Mouse (Mus musculus): ENCODE measurements around the gene Cdadc1.
A peak's percentile ranks its signal among the peaks of the same experiment; 100 is the strongest.

Gene Cdadc1

DNA sequence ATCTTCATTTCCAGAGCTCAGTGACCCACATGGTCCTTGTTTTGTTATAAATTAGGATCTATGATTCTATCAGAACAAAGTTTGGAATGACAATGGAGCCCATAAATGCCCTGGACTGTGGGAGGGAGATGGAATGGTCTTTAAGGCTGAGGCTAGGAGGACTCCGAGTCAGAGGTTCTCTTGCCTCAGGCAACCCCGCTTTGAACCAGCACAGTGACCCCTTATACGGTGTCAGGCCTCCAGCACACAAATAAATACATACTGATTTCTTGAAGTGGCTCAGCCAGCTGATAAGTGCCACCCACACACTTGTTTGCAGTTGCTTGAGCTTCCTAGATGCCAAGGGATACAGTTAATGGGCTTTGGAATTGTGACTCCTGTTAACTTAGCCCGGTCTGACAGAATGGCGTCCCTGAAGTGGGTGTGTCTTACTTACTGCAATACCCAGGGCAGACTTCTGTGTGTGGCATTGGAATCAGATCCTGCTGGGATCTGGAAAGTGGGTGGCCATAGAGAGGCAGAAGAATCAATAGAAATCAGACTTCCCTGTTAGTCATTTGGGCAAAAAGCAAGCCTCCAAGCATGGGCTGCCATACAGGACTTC, 35.6 kb upstream of the Cdadc1 start:
- Histone ChIP-seq H3K27me3 (ENCODE audit: insufficient read depth, low read length) (no peaks in the 10 kb centered on the region), H3K4me1 (replicated peaks; ENCODE audit: low read depth, low read length) (peaks cover 31% of the 10 kb centered on the region), H3K36me3 (ENCODE audit: insufficient read depth, low read length) (peaks cover 28% of the 10 kb centered on the region), H3K9me3 (ENCODE audit: low read length) (no peaks in the 10 kb centered on the region), H3K4me3 (replicated peaks; ENCODE audit: low read length) (no peak overlapping the region)
- TF ChIP-seq NANOG (IDR thresholded peaks at IDR 0.05; ENCODE audit: borderline replicate concordance, low read length), result no peak
- TF ChIP-seq POU5F1 (IDR thresholded peaks at IDR 0.05; ENCODE audit: borderline replicate concordance, low read length), result no peak
- no peak for TF ChIP-seq CTCF (conservative IDR thresholded peaks at IDR 0.05; ENCODE audit: low read length)

DNA sequence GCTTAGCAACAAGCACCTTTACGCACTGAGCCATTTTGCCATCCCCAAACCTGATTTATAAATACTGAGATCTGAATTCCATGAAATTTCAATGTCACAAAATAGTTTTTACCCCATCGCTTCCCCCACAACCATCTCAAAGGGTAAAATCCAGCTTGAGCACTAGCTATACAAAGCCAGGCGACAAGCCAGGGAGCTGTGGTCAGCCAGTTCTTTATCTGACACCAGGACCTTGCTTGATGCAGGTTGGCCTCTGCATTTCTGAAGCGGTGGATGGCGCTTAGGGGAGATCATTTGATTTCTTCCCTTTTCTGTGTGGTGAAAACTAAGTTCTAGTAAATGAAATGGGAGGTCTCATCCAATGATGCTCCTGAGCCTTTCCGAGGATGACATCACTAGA, 34.3 kb upstream of the Cdadc1 start:
- peaks cover 32% of the 10 kb centered on the region for H3K36me3 ChIP-seq (ENCODE audit: insufficient read depth, low read length)
- H3K9me3 ChIP-seq (ENCODE audit: low read length), result no peaks in the 10 kb centered on the region
- H3K27me3 ChIP-seq (ENCODE audit: insufficient read depth, low read length), result peaks cover 7% of the 10 kb centered on the region
- no peak for TF ChIP-seq NANOG (IDR thresholded peaks at IDR 0.05; ENCODE audit: borderline replicate concordance, low read length)
- no peak for TF ChIP-seq POU5F1 (IDR thresholded peaks at IDR 0.05; ENCODE audit: borderline replicate concordance, low read length)
- TF ChIP-seq CTCF (conservative IDR thresholded peaks at IDR 0.05; ENCODE audit: low read length), result no peak
- no peak overlapping the region for H3K4me3 ChIP-seq (replicated peaks; ENCODE audit: low read length)
- peaks cover 44% of the 10 kb centered on the region for H3K4me1 ChIP-seq (replicated peaks; ENCODE audit: low read depth, low read length)

DNA sequence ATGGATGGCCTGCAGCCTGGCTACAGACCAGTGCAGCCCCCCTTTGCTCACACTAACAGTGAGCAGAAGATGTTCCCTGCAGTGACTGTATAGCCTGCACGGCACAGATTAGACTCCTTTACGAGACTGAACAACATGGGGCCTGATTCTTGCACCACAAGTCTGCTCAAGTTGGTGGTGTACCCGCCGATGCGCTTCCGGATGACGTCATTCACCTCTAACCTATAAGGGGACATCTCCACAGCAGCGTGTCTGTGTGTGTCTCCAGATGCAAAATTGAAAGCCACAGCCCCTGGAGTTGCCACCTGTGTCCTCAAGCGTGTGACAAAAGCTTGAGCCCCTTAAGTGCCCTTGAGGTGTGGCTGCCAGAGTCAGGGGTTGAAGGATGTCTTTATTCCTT, 32.3 kb upstream of the Cdadc1 start:
- H3K4me1 ChIP-seq (replicated peaks; ENCODE audit: low read depth, low read length), result peaks cover 51% of the 10 kb centered on the region
- H3K9me3 ChIP-seq (ENCODE audit: low read length), result no peaks in the 10 kb centered on the region
- TF ChIP-seq NANOG (IDR thresholded peaks at IDR 0.05; ENCODE audit: borderline replicate concordance, low read length) (no peak), POU5F1 (IDR thresholded peaks at IDR 0.05; ENCODE audit: borderline replicate concordance, low read length) (no peak), CTCF (conservative IDR thresholded peaks at IDR 0.05; ENCODE audit: low read length) (no peak)
- H3K27me3 ChIP-seq (ENCODE audit: insufficient read depth, low read length), result peaks cover 21% of the 10 kb centered on the region
- peak overlapping the region; percentile 35 for H3K4me3 ChIP-seq (replicated peaks; ENCODE audit: low read length)
- peaks cover 32% of the 10 kb centered on the region for H3K36me3 ChIP-seq (ENCODE audit: insufficient read depth, low read length)

DNA sequence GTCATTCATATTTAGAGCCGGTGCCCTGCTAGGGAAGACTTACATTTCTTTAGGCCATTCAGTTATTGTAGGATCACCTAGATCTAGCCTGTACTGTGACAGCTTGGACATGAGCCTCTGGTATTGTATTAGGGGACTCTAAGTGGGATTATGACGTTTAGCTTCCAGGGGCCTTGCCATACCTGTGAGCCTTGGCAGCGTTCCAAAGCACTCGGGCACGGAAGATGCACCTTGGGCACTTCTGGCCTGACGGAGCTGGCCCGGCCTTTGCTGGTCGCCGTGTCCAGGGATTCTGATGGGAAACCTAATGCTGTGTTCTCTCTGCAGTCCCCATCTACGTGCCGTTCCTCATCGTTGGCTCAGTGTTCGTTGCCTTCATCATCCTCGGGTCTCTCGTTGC, 31.5 kb upstream of the Cdadc1 start:
- H3K27me3 ChIP-seq (ENCODE audit: insufficient read depth, low read length), result peaks cover 21% of the 10 kb centered on the region
- peak overlapping the region; percentile 35 for H3K4me3 ChIP-seq (replicated peaks; ENCODE audit: low read length)
- H3K9me3 ChIP-seq (ENCODE audit: low read length), result no peaks in the 10 kb centered on the region
- peaks cover 59% of the 10 kb centered on the region for H3K4me1 ChIP-seq (replicated peaks; ENCODE audit: low read depth, low read length)
- H3K36me3 ChIP-seq (ENCODE audit: insufficient read depth, low read length), result peaks cover 32% of the 10 kb centered on the region
- TF ChIP-seq CTCF (conservative IDR thresholded peaks at IDR 0.05; ENCODE audit: low read length) (no peak), POU5F1 (IDR thresholded peaks at IDR 0.05; ENCODE audit: borderline replicate concordance, low read length) (no peak), NANOG (IDR thresholded peaks at IDR 0.05; ENCODE audit: borderline replicate concordance, low read length) (no peak)

DNA sequence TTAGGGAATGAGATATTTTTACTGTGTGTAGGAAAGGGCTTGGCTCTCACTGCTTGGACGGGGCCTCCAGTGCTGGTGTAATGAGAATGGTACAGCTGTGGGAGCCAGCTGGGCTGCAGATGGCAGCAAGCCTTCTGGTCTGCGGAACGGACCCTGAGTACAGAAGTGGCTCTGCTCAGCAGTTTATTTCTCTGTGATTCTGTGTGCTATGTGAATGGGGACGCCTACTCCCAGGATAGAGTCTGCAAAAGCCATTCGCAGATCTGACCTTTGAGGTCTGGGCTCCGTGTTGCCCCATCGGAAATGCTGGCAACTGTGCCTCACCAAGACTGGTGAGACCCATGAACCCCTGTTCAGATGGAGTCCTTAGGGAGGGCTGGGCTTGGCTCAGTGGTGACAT, 30.1 kb upstream of the Cdadc1 start:
- TF ChIP-seq CTCF (conservative IDR thresholded peaks at IDR 0.05; ENCODE audit: low read length), result no peak
- no peak for TF ChIP-seq NANOG (IDR thresholded peaks at IDR 0.05; ENCODE audit: borderline replicate concordance, low read length)
- no peak for TF ChIP-seq POU5F1 (IDR thresholded peaks at IDR 0.05; ENCODE audit: borderline replicate concordance, low read length)
- Histone ChIP-seq H3K9me3 (ENCODE audit: low read length) (no peaks in the 10 kb centered on the region), H3K4me1 (replicated peaks; ENCODE audit: low read depth, low read length) (peaks cover 61% of the 10 kb centered on the region), H3K36me3 (ENCODE audit: insufficient read depth, low read length) (peaks cover 32% of the 10 kb centered on the region), H3K4me3 (replicated peaks; ENCODE audit: low read length) (peak overlapping the region; percentile 85), H3K27me3 (ENCODE audit: insufficient read depth, low read length) (peaks cover 21% of the 10 kb centered on the region)

DNA sequence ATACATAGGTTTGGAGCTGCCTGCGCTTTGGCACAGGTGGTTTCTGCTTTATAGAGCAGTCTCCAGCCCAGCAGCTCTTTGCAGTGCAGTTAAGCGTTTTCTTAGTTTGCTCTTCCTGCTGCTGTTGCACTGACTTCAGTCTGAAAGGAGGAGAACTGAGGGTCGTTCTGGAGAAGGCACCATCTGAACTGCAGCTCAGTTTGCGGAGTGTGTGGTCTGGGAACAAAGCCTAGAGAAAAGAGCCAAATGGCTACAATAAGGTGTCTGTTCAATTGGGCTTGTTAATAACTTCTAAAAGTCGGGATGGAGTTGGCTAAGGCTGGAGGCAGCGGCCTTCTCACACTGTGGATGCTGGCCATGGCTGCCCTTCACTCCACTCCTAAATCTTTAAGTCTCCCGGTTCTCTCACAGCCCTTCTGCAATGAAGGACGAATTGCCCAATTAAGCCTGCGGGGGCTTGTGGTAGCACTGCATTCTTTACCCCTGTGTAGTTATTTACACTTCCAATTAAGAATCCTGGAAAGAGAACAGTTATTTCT, 29.5 kb upstream of the Cdadc1 start:
- peaks cover 62% of the 10 kb centered on the region for H3K4me1 ChIP-seq (replicated peaks; ENCODE audit: low read depth, low read length)
- no peaks in the 10 kb centered on the region for H3K9me3 ChIP-seq (ENCODE audit: low read length)
- peaks cover 21% of the 10 kb centered on the region for H3K27me3 ChIP-seq (ENCODE audit: insufficient read depth, low read length)
- H3K4me3 ChIP-seq (replicated peaks; ENCODE audit: low read length), result peak overlapping the region; percentile 85
- peaks cover 32% of the 10 kb centered on the region for H3K36me3 ChIP-seq (ENCODE audit: insufficient read depth, low read length)
- TF ChIP-seq POU5F1 (IDR thresholded peaks at IDR 0.05; ENCODE audit: borderline replicate concordance, low read length), result no peak
- TF ChIP-seq CTCF (conservative IDR thresholded peaks at IDR 0.05; ENCODE audit: low read length), result no peak
- TF ChIP-seq NANOG (IDR thresholded peaks at IDR 0.05; ENCODE audit: borderline replicate concordance, low read length), result no peak

DNA sequence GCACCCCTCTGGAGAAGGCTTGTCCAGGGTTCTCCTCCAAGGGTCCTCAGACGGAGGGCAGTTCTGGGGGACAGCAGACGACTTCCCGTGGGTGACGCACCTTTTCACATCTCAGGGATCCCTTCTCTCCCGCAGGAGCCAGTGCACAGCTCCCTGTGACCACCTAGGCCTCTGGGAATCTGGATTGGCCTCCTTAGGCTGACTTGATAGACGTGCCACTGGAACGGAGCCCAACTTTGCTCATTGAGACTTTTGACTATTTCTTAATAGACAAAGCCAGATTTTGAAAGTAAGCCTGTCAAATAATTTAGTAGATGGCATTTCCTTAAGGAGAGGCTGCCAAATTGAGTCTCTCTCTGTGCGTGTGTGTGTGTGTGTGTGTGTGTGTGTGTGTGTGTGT, 29.0 kb upstream of the Cdadc1 start:
- Histone ChIP-seq H3K36me3 (ENCODE audit: insufficient read depth, low read length) (peaks cover 28% of the 10 kb centered on the region), H3K9me3 (ENCODE audit: low read length) (no peaks in the 10 kb centered on the region), H3K4me1 (replicated peaks; ENCODE audit: low read depth, low read length) (peaks cover 66% of the 10 kb centered on the region), H3K4me3 (replicated peaks; ENCODE audit: low read length) (peak overlapping the region; percentile 85), H3K27me3 (ENCODE audit: insufficient read depth, low read length) (peaks cover 21% of the 10 kb centered on the region)
- TF ChIP-seq CTCF (conservative IDR thresholded peaks at IDR 0.05; ENCODE audit: low read length), result no peak
- no peak for TF ChIP-seq POU5F1 (IDR thresholded peaks at IDR 0.05; ENCODE audit: borderline replicate concordance, low read length)
- no peak for TF ChIP-seq NANOG (IDR thresholded peaks at IDR 0.05; ENCODE audit: borderline replicate concordance, low read length)

DNA sequence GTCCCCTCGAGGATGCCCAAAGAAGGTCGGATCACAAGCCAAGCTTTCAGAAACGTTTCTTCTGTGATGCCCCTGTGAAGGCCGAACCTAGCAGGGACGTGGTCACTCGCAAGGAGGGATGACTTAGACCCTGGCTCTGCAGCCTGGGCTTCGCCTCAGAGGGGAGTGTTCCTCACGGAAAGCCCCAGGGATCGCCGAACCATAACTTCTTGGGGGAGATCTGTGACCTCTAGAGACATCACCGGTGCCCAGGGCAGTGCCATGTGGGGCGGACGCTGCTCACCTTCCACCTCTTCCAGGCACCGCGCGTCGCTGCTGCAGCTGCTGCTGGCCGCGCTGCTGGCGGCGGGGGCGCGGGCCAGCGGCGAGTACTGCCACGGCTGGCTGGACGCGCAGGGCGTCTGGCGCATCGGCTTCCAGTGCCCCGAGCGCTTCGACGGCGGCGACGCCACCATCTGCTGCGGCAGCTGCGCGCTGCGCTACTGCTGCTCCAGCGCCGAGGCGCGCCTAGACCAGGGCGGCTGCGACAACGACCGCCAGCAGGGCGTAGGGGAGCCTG, 28.1 kb upstream of the Cdadc1 start:
- Histone ChIP-seq H3K36me3 (ENCODE audit: insufficient read depth, low read length) (peaks cover 20% of the 10 kb centered on the region), H3K4me1 (replicated peaks; ENCODE audit: low read depth, low read length) (peaks cover 68% of the 10 kb centered on the region), H3K9me3 (ENCODE audit: low read length) (no peaks in the 10 kb centered on the region), H3K27me3 (ENCODE audit: insufficient read depth, low read length) (peaks cover 21% of the 10 kb centered on the region), H3K4me3 (replicated peaks; ENCODE audit: low read length) (peak overlapping the region; percentile 85)
- no peak for TF ChIP-seq CTCF (conservative IDR thresholded peaks at IDR 0.05; ENCODE audit: low read length)
- no peak for TF ChIP-seq NANOG (IDR thresholded peaks at IDR 0.05; ENCODE audit: borderline replicate concordance, low read length)
- TF ChIP-seq POU5F1 (IDR thresholded peaks at IDR 0.05; ENCODE audit: borderline replicate concordance, low read length), result no peak
